Mouse (Mus musculus): ENCODE data around the gene Tarbp1. TPM values are rescaled to one million over a fixed set of nuclear protein-coding genes. Genes with fewer than 3 reads are reported as not detected.
"Not testable (repeated sequence)": the region's sequence is repeated elsewhere in the genome, so short reads cannot be mapped to it uniquely, and the experiment has no call there.

Tarbp1 gene
- polyA plus RNA-seq, 1 experiment from 2014 or later = 5.0 TPM

- peak; percentile 57 for TF ChIP-seq CTCF (IDR thresholded peaks at IDR 0.05; ENCODE audit: low read depth)
- not testable (repeated sequence) for H3K27ac ChIP-seq (ENCODE audit: low read depth); H3K36me3 ChIP-seq (ENCODE audit: insufficient read depth); H3K4me3 ChIP-seq (ENCODE audit: low read depth, low read length); H3K9me3 ChIP-seq (ENCODE audit: low read depth, low read length); H3K9ac ChIP-seq; ATAC-seq (ENCODE audit: insufficient read depth); H3K4me2 ChIP-seq; H3K4me1 ChIP-seq (ENCODE audit: insufficient read depth); H3K27me3 ChIP-seq (ENCODE audit: insufficient read depth, low read length)
- WGBS = 42% methylated on average over 29 of the region's 29 CpGs
- peak; percentile 16 for DNase-seq
These were observed 1.4 kb upstream of the Tarbp1 start for GRCm38 (mm10) chr8:126476151-126476855.

GRCm38 (mm10) chr8:126475738-126476137, 873 bp upstream of the Tarbp1 start:
- not testable (repeated sequence) for H3K4me2 ChIP-seq; DNase-seq; ATAC-seq (ENCODE audit: insufficient read depth); H3K27ac ChIP-seq (ENCODE audit: low read depth); H3K9me3 ChIP-seq (ENCODE audit: low read depth, low read length); H3K36me3 ChIP-seq (ENCODE audit: insufficient read depth); H3K27me3 ChIP-seq (ENCODE audit: insufficient read depth, low read length); H3K4me1 ChIP-seq (ENCODE audit: insufficient read depth); H3K9ac ChIP-seq; H3K4me3 ChIP-seq (ENCODE audit: low read depth, low read length)
- WGBS = 38% methylated on average over 8 of the region's 8 CpGs

GRCm38 (mm10) chr8:126473802-126474298, 1.0 kb downstream of the Tarbp1 start:
- H3K9ac ChIP-seq = peak overlapping the region; percentile 72
- no peak; the same call in 1 of the 2 replicates for ATAC-seq (ENCODE audit: insufficient read depth)
- no peaks in the 10 kb centered on the region for H3K9me3 ChIP-seq (ENCODE audit: low read depth, low read length)
- H3K4me3 ChIP-seq (ENCODE audit: low read depth, low read length) = peak overlapping the region; percentile 87
- peaks cover 7% of the 10 kb centered on the region; the same call in 1 of the 2 replicates for H3K4me1 ChIP-seq (ENCODE audit: insufficient read depth)
- TF ChIP-seq CTCF (IDR thresholded peaks at IDR 0.05; ENCODE audit: low read depth) = no peak
- WGBS = 11% methylated on average over 16 of the region's 16 CpGs
- no peak for DNase-seq
- no peak overlapping the region for H3K27ac ChIP-seq (ENCODE audit: low read depth)
- peaks cover 11% of the 10 kb centered on the region for H3K36me3 ChIP-seq (ENCODE audit: insufficient read depth)
- peak overlapping the region; percentile 90 for H3K4me2 ChIP-seq
- 0 out of 2 replicates have a peak, but pooled peaks cover 4% of the 10 kb centered on the region for H3K27me3 ChIP-seq (ENCODE audit: insufficient read depth, low read length)

- ATAC-seq (ENCODE audit: insufficient read depth) = no peak
- H3K9me3 ChIP-seq (ENCODE audit: low read depth, low read length) = no peaks in the 10 kb centered on the region
- DNase-seq = no peak
These were observed 10.8 kb downstream of the Tarbp1 start for GRCm38 (mm10) chr8:126464071-126464470.

DNA sequence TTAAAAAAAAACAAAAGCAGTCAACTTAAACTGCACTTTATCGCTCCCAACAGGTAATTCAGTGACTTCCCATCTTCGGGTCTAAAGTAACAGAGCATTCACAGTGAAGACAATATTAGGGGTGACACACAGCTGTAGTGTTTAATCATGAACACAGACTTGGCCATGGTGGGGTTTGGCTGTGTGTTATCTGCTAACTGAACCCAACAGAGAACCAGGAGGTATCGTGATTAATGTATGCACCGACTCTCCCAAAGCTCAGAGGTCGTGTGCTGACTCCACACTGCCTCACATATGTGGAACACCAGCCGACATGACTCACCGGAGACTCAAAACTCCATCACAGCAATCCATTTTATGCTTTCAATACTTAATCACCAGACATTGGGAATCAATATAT, 13.1 kb downstream of the Tarbp1 start:
- ATAC-seq (ENCODE audit: insufficient read depth) (no peak), DNase-seq (no peak)
- Histone ChIP-seq H3K27me3 (ENCODE audit: insufficient read depth, low read length) (no peaks in the 10 kb centered on the region), H3K4me3 (ENCODE audit: low read depth, low read length) (no peak overlapping the region), H3K9ac (no peak overlapping the region), H3K4me1 (ENCODE audit: insufficient read depth) (no peaks in the 10 kb centered on the region), H3K27ac (ENCODE audit: low read depth) (no peak overlapping the region), H3K36me3 (ENCODE audit: insufficient read depth) (peaks cover 58% of the 10 kb centered on the region), H3K4me2 (no peak overlapping the region), H3K9me3 (ENCODE audit: low read depth, low read length) (no peaks in the 10 kb centered on the region)
- WGBS = 72% methylated on average over 7 of the region's 7 CpGs
- TF ChIP-seq CTCF (IDR thresholded peaks at IDR 0.05; ENCODE audit: low read depth) = no peak

More at GRCm38 (mm10) chr8:126464071-126464470, 10.8 kb downstream of the Tarbp1 start:
- no peak overlapping the region for H3K4me2 ChIP-seq
- no peaks in the 10 kb centered on the region for H3K27me3 ChIP-seq (ENCODE audit: insufficient read depth, low read length)
- WGBS = 73% methylated on average over 7 of the region's 7 CpGs
- peaks cover 53% of the 10 kb centered on the region for H3K36me3 ChIP-seq (ENCODE audit: insufficient read depth)
- no peak overlapping the region for H3K27ac ChIP-seq (ENCODE audit: low read depth)
- no peak overlapping the region for H3K4me3 ChIP-seq (ENCODE audit: low read depth, low read length)
- no peaks in the 10 kb centered on the region for H3K4me1 ChIP-seq (ENCODE audit: insufficient read depth)
- TF ChIP-seq CTCF (IDR thresholded peaks at IDR 0.05; ENCODE audit: low read depth) = no peak
- H3K9ac ChIP-seq = no peak overlapping the region

- Histone ChIP-seq H3K9me3 (ENCODE audit: low read depth, low read length) (no peaks in the 10 kb centered on the region), H3K27ac (ENCODE audit: low read depth) (no peak overlapping the region), H3K4me3 (ENCODE audit: low read depth, low read length) (no peak overlapping the region), H3K4me1 (ENCODE audit: insufficient read depth) (no peaks in the 10 kb centered on the region), H3K4me2 (no peak overlapping the region), H3K36me3 (ENCODE audit: insufficient read depth) (peaks cover 61% of the 10 kb centered on the region), H3K27me3 (ENCODE audit: insufficient read depth, low read length) (no peaks in the 10 kb centered on the region), H3K9ac (no peak overlapping the region)
- peak; percentile 70 for TF ChIP-seq CTCF (IDR thresholded peaks at IDR 0.05; ENCODE audit: low read depth)
- ATAC-seq (ENCODE audit: insufficient read depth) (no peak), DNase-seq (peak; percentile 44)
- WGBS = 53% methylated on average over 3 of the region's 3 CpGs
These were observed 14.6 kb downstream of the Tarbp1 start for GRCm38 (mm10) chr8:126460274-126460673.

DNA sequence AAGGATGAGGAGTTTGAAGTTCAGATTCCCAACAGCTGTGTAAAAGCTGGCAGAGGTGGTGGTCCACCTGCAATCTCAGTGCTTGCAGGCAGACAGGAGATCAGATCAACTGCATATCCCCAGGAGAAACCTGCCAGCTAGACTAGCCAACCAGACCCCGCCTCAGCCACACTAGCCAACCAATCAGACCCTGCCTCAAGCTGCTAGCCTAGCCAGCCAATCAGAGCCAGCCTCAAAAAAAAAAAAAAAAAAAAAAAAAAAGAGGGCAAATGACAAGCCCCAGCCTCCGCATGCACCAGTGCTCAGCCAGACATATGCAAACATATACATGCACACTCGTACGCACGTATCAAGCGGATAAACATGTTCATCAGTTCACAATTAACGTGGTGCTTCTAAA, 19.5 kb downstream of the Tarbp1 start:
- no peak overlapping the region for H3K4me2 ChIP-seq
- H3K4me3 ChIP-seq (ENCODE audit: low read depth, low read length) = no peak overlapping the region
- H3K4me1 ChIP-seq (ENCODE audit: insufficient read depth) = no peaks in the 10 kb centered on the region
- ATAC-seq (ENCODE audit: insufficient read depth) = no peak
- no peak overlapping the region for H3K27ac ChIP-seq (ENCODE audit: low read depth)
- no peak overlapping the region for H3K9ac ChIP-seq
- WGBS = 82% methylated on average over 7 of the region's 7 CpGs
- no peak for TF ChIP-seq CTCF (IDR thresholded peaks at IDR 0.05; ENCODE audit: low read depth)
- peak; percentile 7 for DNase-seq
- H3K27me3 ChIP-seq (ENCODE audit: insufficient read depth, low read length) = no peaks in the 10 kb centered on the region
- peaks cover 70% of the 10 kb centered on the region for H3K36me3 ChIP-seq (ENCODE audit: insufficient read depth)
- H3K9me3 ChIP-seq (ENCODE audit: low read depth, low read length) = no peaks in the 10 kb centered on the region

Measured in lung, embryonic 14.5 days (tissue).